9 mouse cellular contexts compared by ENCODE assay signal in genomic region chr4:130002157-130002556, GRCm38 (mm10). TPM values are rescaled to one million over a fixed set of nuclear protein-coding genes. Genes with fewer than 3 reads are reported as not detected.
DNase-seq lines count a peak whose midpoint lies in the region; ATAC-seq lines count a peak whose summit lies in the region.
"Had no signal": no experiment of that assay in that cellular context is flagged by ENCODE, and none has a peak within 500 bp of the region (broad histone marks: within the 10 kb centered on the region; RNA-seq: fewer than 3 reads in every experiment).

No protein-coding gene starts in this region.

- H3K9ac ChIP-seq in lung, embryonic 16.5 days (ENCODE audit: low read length), result no peak overlapping the region
- no peak overlapping the region for H3K9ac ChIP-seq in hindbrain, embryonic 13.5 days

- H3K4me1 ChIP-seq in heart, embryonic 10.5 days, result peaks cover 39% of the 10 kb centered on the region
- peaks cover 15% of the 10 kb centered on the region for H3K4me1 ChIP-seq in lung, embryonic 16.5 days (replicated peaks; ENCODE audit: control insufficient read depth, insufficient read depth, low read length)
- peaks cover 46% of the 10 kb centered on the region for H3K4me1 ChIP-seq in hindbrain, embryonic 13.5 days (replicated peaks)

- intact Hi-C loops in heart, postnatal 10 days (cut with DNase I), result no loop called here

- peak; percentile 90 for ATAC-seq in lung, embryonic 16.5 days (ENCODE audit: low read depth)
- peak; percentile 30; the same call in 1 of the 2 replicates for ATAC-seq in hindbrain, embryonic 13.5 days (ENCODE audit: low FRiP score)

- DNase-seq in heart, embryonic 10.5 days (ENCODE audit: low spot score), result no peak
- no peak for DNase-seq in heart, postnatal 10 days
- DNase-seq in lung, postnatal 36 days, result no peak
- peak; percentile 79 for DNase-seq in right cerebral cortex, postnatal 14 days
- no peak for DNase-seq in gastrocnemius, adult 18-20 months (ENCODE audit: low spot score)
- no peak for DNase-seq in embryo, embryonic 9.5 days (ENCODE audit: extremely low spot score)

- H3K27ac ChIP-seq in heart, embryonic 10.5 days, result peak overlapping the region; percentile 63; the same call in 1 of the 2 replicates
- H3K27ac ChIP-seq in lung, embryonic 16.5 days (ENCODE audit: low read length), result 0 out of 2 replicates have a peak overlapping the region, but pooled peaks have one; percentile 0
- peak overlapping the region; percentile 73 for H3K27ac ChIP-seq in hindbrain, embryonic 13.5 days

- no peak overlapping the region for H3K4me2 ChIP-seq in lung, embryonic 16.5 days (ENCODE audit: low read depth, low read length)
- H3K4me2 ChIP-seq in hindbrain, embryonic 13.5 days, result no peak overlapping the region

- H3K9me3 ChIP-seq in heart, embryonic 10.5 days, result no peaks in the 10 kb centered on the region
- no peaks in the 10 kb centered on the region for H3K9me3 ChIP-seq in lung, embryonic 16.5 days (ENCODE audit: control insufficient read depth, low read length)
- H3K9me3 ChIP-seq in hindbrain, embryonic 13.5 days, result no peaks in the 10 kb centered on the region

- H3K36me3 ChIP-seq in heart, embryonic 10.5 days, result no peaks in the 10 kb centered on the region
- H3K36me3 ChIP-seq in lung, embryonic 16.5 days (ENCODE audit: control insufficient read depth, insufficient read depth, low read length), result no peaks in the 10 kb centered on the region
- peaks cover 9% of the 10 kb centered on the region for H3K36me3 ChIP-seq in hindbrain, embryonic 13.5 days

- 62% methylated on average over 10 of the region's 10 CpGs for WGBS in heart, embryonic 10.5 days
- 25% methylated on average over 10 of the region's 10 CpGs for WGBS in lung, embryonic 16.5 days
- WGBS in hindbrain, embryonic 13.5 days, result 59% methylated on average over 10 of the region's 10 CpGs

- H3K4me3 ChIP-seq in heart, embryonic 10.5 days, result no peak overlapping the region
- H3K4me3 ChIP-seq in lung, embryonic 16.5 days (ENCODE audit: low read length), result no peak overlapping the region
- H3K4me3 ChIP-seq in hindbrain, embryonic 13.5 days, result no peak overlapping the region

- H3K27me3 ChIP-seq in heart, embryonic 10.5 days (ENCODE audit: insufficient read depth, poor library complexity, severe bottlenecking), result peaks cover 75% of the 10 kb centered on the region
- peaks cover 9% of the 10 kb centered on the region for H3K27me3 ChIP-seq in lung, embryonic 16.5 days (ENCODE audit: control insufficient read depth, insufficient read depth, low read depth, low read length)
- H3K27me3 ChIP-seq in hindbrain, embryonic 13.5 days, result peaks cover 22% of the 10 kb centered on the region

RNA-seq across cellular contexts. Expression of gene Adgrb2, which starts 17.5 kb away (rescaled TPM):
- polyA plus RNA-seq in heart, embryonic 10.5 days (2016; fragmentation: Nextera tagmentation; extraction: Ambion mirVana), result 1.2 and 3.1 TPM in 2 replicates
- 1 to 10 TPM; 3.2 to 3.4 TPM for total RNA-seq in heart, postnatal 10 days (2021)
- polyA plus RNA-seq in lung, embryonic 16.5 days (2015; fragmentation: Nextera tagmentation; extraction: Ambion mirVana), result 0.40 and 1.0 TPM in 2 replicates
- 9.3 and 11.3 TPM in 2 replicates for polyA plus RNA-seq in hindbrain, embryonic 13.5 days (2015; fragmentation: Nextera tagmentation; extraction: Ambion mirVana)
- total RNA-seq in gastrocnemius, adult 18-20 months (2021), result 1 to 10 TPM in 1 of 2 experiments, under 1 TPM in 1; 0.21 to 2.5 TPM
- polyA plus RNA-seq: liver, embryonic 16.5 days had no signal

RNA-seq across cellular contexts. Expression of gene Col16a1, which starts 45.5 kb away (rescaled TPM):
- 11.0 and 11.7 TPM in 2 replicates for polyA plus RNA-seq in heart, embryonic 10.5 days (2016; fragmentation: Nextera tagmentation; extraction: Ambion mirVana)
- 10 to 100 TPM; 24.6 to 25.4 TPM for total RNA-seq in heart, postnatal 10 days (2021)
- polyA plus RNA-seq in lung, embryonic 16.5 days (2015; fragmentation: Nextera tagmentation; extraction: Ambion mirVana), result 44.5 and 50.1 TPM in 2 replicates
- polyA plus RNA-seq in hindbrain, embryonic 13.5 days (2015; fragmentation: Nextera tagmentation; extraction: Ambion mirVana), result 5.8 and 14.3 TPM in 2 replicates
- total RNA-seq in gastrocnemius, adult 18-20 months (2021), result 1 to 10 TPM; 2.5 to 2.9 TPM

Comparison
In these comparisons a context has a peak if more than half of its experiments do, and no peak if none do; other contexts are left out.
1. H3K27ac ChIP-seq: peak in every context shown above with its lines; median percentile 73 in hindbrain, embryonic 13.5 days; 63 in heart, embryonic 10.5 days; 0 in lung, embryonic 16.5 days.